Mouse (Mus musculus): Measurements from ENCODE around the gene Olfr1132. TPM values are rescaled to one million over a fixed set of nuclear protein-coding genes. Genes with fewer than 3 reads are reported as not detected.
"Not testable (repeated sequence)": the region's sequence is repeated elsewhere in the genome, so short reads cannot be mapped to it uniquely, and the experiment has no call there.

Olfr1132 gene
- polyA plus RNA-seq (2015; fragmentation: Nextera tagmentation; extraction: Ambion mirVana): not detected in 2 replicates

DNA sequence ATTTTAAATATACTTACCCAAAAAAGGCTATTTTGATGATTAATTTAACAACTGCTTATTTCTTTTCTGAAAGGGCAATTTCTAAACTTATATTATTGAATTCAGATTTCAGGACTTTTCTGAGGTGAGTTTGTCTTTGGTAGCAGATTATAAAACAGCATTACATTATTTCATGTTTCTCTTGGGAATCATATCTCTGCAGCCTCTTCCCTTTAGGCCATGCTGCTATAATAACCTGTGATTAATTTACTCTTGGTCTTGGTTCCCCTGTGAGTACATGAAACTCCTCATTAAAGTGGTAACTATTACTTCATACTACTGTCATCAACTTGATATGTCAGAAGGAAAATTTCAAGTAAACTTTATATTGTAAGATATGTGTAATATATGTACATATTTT lies at the start of gene Olfr1132:
Gene Olfr1132 (minus strand): TSS at position 101 of the 400 bp plus-strand sequence.
- Histone ChIP-seq H3K27me3 (replicated peaks; ENCODE audit: insufficient read depth, low read length) (no peaks in the 10 kb centered on the region), H3K9me3 (ENCODE audit: low read length) (no peaks in the 10 kb centered on the region), H3K27ac (ENCODE audit: low read length) (no peak within 1 kb of the TSS), H3K4me3 (ENCODE audit: low read depth, low read length) (no peak within 1 kb of the TSS), H3K9ac (replicated peaks; ENCODE audit: low read depth) (no peak within 1 kb of the TSS), H3K36me3 (ENCODE audit: insufficient read depth, low read length) (no peaks in the 10 kb centered on the region), H3K4me1 (ENCODE audit: insufficient read depth, low read depth, low read length) (no peaks in the 10 kb centered on the region), H3K4me2 (replicated peaks; ENCODE audit: low read depth, low read length) (no peak within 1 kb of the TSS)
- ATAC-seq: no peak
- no peak for DNase-seq (ENCODE audit: low spot score)
- no peak for TF ChIP-seq EP300 (IDR thresholded peaks at IDR 0.05)
- TF ChIP-seq CTCF (IDR thresholded peaks at IDR 0.05): no peak

- no peak within 1 kb of the TSS for H3K4me2 ChIP-seq (replicated peaks; ENCODE audit: low read depth, low read length)
- no peaks in the 10 kb centered on the region for H3K27me3 ChIP-seq (replicated peaks; ENCODE audit: insufficient read depth, low read length)
Observed at GRCm38 (mm10) chr2:87673564-87673963, 36.2 kb upstream of the Olfr1132 start, which contains the start of gene Olfr1135. Gene Olfr1135 (minus strand): TSS chr2:87673664.

GRCm38 (mm10) chr2:87658360-87658759 lies 21.0 kb upstream of the Olfr1132 start, which contains the start of gene Olfr1134:
Gene Olfr1134 (minus strand): TSS chr2:87658460.
- Histone ChIP-seq H3K36me3 (ENCODE audit: insufficient read depth, low read length) (no peaks in the 10 kb centered on the region), H3K27ac (ENCODE audit: low read length) (no peak within 1 kb of the TSS), H3K9ac (replicated peaks; ENCODE audit: low read depth) (no peak within 1 kb of the TSS), H3K4me1 (ENCODE audit: insufficient read depth, low read depth, low read length) (no peaks in the 10 kb centered on the region), H3K9me3 (ENCODE audit: low read length) (no peaks in the 10 kb centered on the region), H3K27me3 (replicated peaks; ENCODE audit: insufficient read depth, low read length) (no peaks in the 10 kb centered on the region), H3K4me2 (replicated peaks; ENCODE audit: low read depth, low read length) (no peak within 1 kb of the TSS), H3K4me3 (ENCODE audit: low read depth, low read length) (no peak within 1 kb of the TSS)
- 76% methylated on average over 2 of the region's 2 CpGs for WGBS
- no peak for TF ChIP-seq CTCF (IDR thresholded peaks at IDR 0.05)
- no peak for TF ChIP-seq EP300 (IDR thresholded peaks at IDR 0.05)
- no peak for ATAC-seq
- DNase-seq (ENCODE audit: low spot score): no peak

More at GRCm38 (mm10) chr2:87673564-87673963, 36.2 kb upstream of the Olfr1132 start, which contains the start of gene Olfr1135:
- no peak for DNase-seq (ENCODE audit: low spot score)
- H3K27ac ChIP-seq (ENCODE audit: low read length): no peak within 1 kb of the TSS
- no peaks in the 10 kb centered on the region for H3K36me3 ChIP-seq (ENCODE audit: insufficient read depth, low read length)
- no peak within 1 kb of the TSS for H3K4me3 ChIP-seq (ENCODE audit: low read depth, low read length)
- no peaks in the 10 kb centered on the region for H3K4me1 ChIP-seq (ENCODE audit: insufficient read depth, low read depth, low read length)
- ATAC-seq: no peak
- 6% methylated on average over 1 of the region's 1 CpGs for WGBS
- no peaks in the 10 kb centered on the region for H3K9me3 ChIP-seq (ENCODE audit: low read length)
- TF ChIP-seq EP300 (IDR thresholded peaks at IDR 0.05) (no peak), CTCF (IDR thresholded peaks at IDR 0.05) (no peak)
- H3K9ac ChIP-seq (replicated peaks; ENCODE audit: low read depth): no peak within 1 kb of the TSS

DNA sequence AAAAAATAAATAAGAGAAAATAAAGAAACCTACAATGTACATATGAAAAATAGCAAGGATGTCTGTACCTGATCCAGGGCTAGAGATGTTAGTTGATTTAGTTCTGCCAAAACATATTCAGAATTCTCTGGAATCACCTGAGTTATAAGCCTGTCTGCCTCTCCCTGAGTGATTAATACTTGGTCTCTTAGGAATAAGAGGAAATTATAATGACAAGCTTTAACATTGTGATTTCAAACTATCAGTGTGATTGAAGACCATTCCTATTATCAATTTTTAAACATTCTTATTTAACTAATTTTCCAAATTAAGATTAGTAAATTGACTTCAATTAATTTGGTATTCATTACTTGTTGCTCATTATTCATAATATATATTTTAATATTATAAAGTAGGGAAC lies 9.9 kb upstream of the Olfr1132 start, which contains the start of gene Olfr1133:
Gene Olfr1133 (minus strand): TSS at position 101 of the 400 bp plus-strand sequence.
- H3K27me3 ChIP-seq (replicated peaks; ENCODE audit: insufficient read depth, low read length): no peaks in the 10 kb centered on the region
- no peak for DNase-seq (ENCODE audit: low spot score)
- no peaks in the 10 kb centered on the region for H3K9me3 ChIP-seq (ENCODE audit: low read length)
- TF ChIP-seq EP300 (IDR thresholded peaks at IDR 0.05) (no peak), CTCF (IDR thresholded peaks at IDR 0.05) (no peak)
- no peak for ATAC-seq
- H3K36me3 ChIP-seq (ENCODE audit: insufficient read depth, low read length): no peaks in the 10 kb centered on the region
- no peak within 1 kb of the TSS for H3K4me2 ChIP-seq (replicated peaks; ENCODE audit: low read depth, low read length)
- H3K4me1 ChIP-seq (ENCODE audit: insufficient read depth, low read depth, low read length): no peaks in the 10 kb centered on the region
- no peak within 1 kb of the TSS for H3K4me3 ChIP-seq (ENCODE audit: low read depth, low read length)
- H3K27ac ChIP-seq (ENCODE audit: low read length): no peak within 1 kb of the TSS
- H3K9ac ChIP-seq (replicated peaks; ENCODE audit: low read depth): no peak within 1 kb of the TSS

GRCm38 (mm10) chr2:87642441-87642840 lies 5.1 kb upstream of the Olfr1132 start:
- no peaks in the 10 kb centered on the region for H3K36me3 ChIP-seq (ENCODE audit: insufficient read depth, low read length)
- H3K4me3 ChIP-seq (ENCODE audit: low read depth, low read length): no peak overlapping the region
- DNase-seq (ENCODE audit: low spot score): no peak
- H3K9me3 ChIP-seq (ENCODE audit: low read length): no peaks in the 10 kb centered on the region
- H3K4me2 ChIP-seq (replicated peaks; ENCODE audit: low read depth, low read length): no peak overlapping the region
- no peak for ATAC-seq
- no peaks in the 10 kb centered on the region for H3K4me1 ChIP-seq (ENCODE audit: insufficient read depth, low read depth, low read length)
- TF ChIP-seq EP300 (IDR thresholded peaks at IDR 0.05): no peak
- TF ChIP-seq CTCF (IDR thresholded peaks at IDR 0.05): no peak
- H3K27me3 ChIP-seq (replicated peaks; ENCODE audit: insufficient read depth, low read length): no peaks in the 10 kb centered on the region
- H3K27ac ChIP-seq (ENCODE audit: low read length): no peak overlapping the region
- H3K9ac ChIP-seq (replicated peaks; ENCODE audit: low read depth): no peak overlapping the region

GRCm38 (mm10) chr2:87626804-87627203 lies 10.5 kb downstream of the Olfr1132 start, which contains the start of gene Olfr1131:
Gene Olfr1131 (plus strand): TSS chr2:87627104.
- Histone ChIP-seq H3K27ac (ENCODE audit: low read length) (no peak within 1 kb of the TSS), H3K4me1 (ENCODE audit: insufficient read depth, low read depth, low read length) (no peaks in the 10 kb centered on the region), H3K4me3 (ENCODE audit: low read depth, low read length) (no peak within 1 kb of the TSS), H3K27me3 (replicated peaks; ENCODE audit: insufficient read depth, low read length) (no peaks in the 10 kb centered on the region), H3K9me3 (ENCODE audit: low read length) (no peaks in the 10 kb centered on the region), H3K4me2 (replicated peaks; ENCODE audit: low read depth, low read length) (no peak within 1 kb of the TSS), H3K36me3 (ENCODE audit: insufficient read depth, low read length) (no peaks in the 10 kb centered on the region), H3K9ac (replicated peaks; ENCODE audit: low read depth) (no peak within 1 kb of the TSS)
- TF ChIP-seq CTCF (IDR thresholded peaks at IDR 0.05): no peak
- TF ChIP-seq EP300 (IDR thresholded peaks at IDR 0.05): no peak
- 65% methylated on average over 3 of the region's 3 CpGs for WGBS
- DNase-seq (ENCODE audit: low spot score) (no peak), ATAC-seq (no peak)

GRCm38 (mm10) chr2:87605912-87606311 lies 31.4 kb downstream of the Olfr1132 start, which contains the start of gene Olfr1130:
Gene Olfr1130 (plus strand): TSS chr2:87606212.
- not testable (repeated sequence) for H3K4me3 ChIP-seq (ENCODE audit: low read depth, low read length); H3K4me2 ChIP-seq (replicated peaks; ENCODE audit: low read depth, low read length); ATAC-seq; H3K9ac ChIP-seq (replicated peaks; ENCODE audit: low read depth); H3K4me1 ChIP-seq (ENCODE audit: insufficient read depth, low read depth, low read length); H3K9me3 ChIP-seq (ENCODE audit: low read length); H3K36me3 ChIP-seq (ENCODE audit: insufficient read depth, low read length); H3K27ac ChIP-seq (ENCODE audit: low read length); DNase-seq (ENCODE audit: low spot score); H3K27me3 ChIP-seq (replicated peaks; ENCODE audit: insufficient read depth, low read length)

Other genes starting within 250 kb of the Olfr1132 start
- gene Olfr1123, start 220.9 kb downstream of the Olfr1132 start, polyA plus RNA-seq (2015; fragmentation: Nextera tagmentation; extraction: Ambion mirVana): not detected in 2 replicates
- not detected in 2 replicates for gene Olfr1124, start 207.3 kb downstream of the Olfr1132 start, polyA plus RNA-seq (2015; fragmentation: Nextera tagmentation; extraction: Ambion mirVana)
- gene Olfr1126, start 183.6 kb downstream of the Olfr1132 start, polyA plus RNA-seq (2015; fragmentation: Nextera tagmentation; extraction: Ambion mirVana): not detected in 2 replicates
- gene Pramel7, start 140.4 kb downstream of the Olfr1132 start, polyA plus RNA-seq (2015; fragmentation: Nextera tagmentation; extraction: Ambion mirVana): not detected in 2 replicates
- gene Pramel6, start 131.0 kb downstream of the Olfr1132 start, polyA plus RNA-seq (2015; fragmentation: Nextera tagmentation; extraction: Ambion mirVana): not detected in 2 replicates
- not detected in 2 replicates for gene Olfr153, start 105.7 kb downstream of the Olfr1132 start, polyA plus RNA-seq (2015; fragmentation: Nextera tagmentation; extraction: Ambion mirVana)
- gene Olfr1128, start 92.0 kb downstream of the Olfr1132 start, polyA plus RNA-seq (2015; fragmentation: Nextera tagmentation; extraction: Ambion mirVana): not detected in 2 replicates
- not detected in 2 replicates for gene Olfr1129, start 63.6 kb downstream of the Olfr1132 start, polyA plus RNA-seq (2015; fragmentation: Nextera tagmentation; extraction: Ambion mirVana)
- not detected in 2 replicates for gene Olfr1130, start 31.3 kb downstream of the Olfr1132 start, polyA plus RNA-seq (2015; fragmentation: Nextera tagmentation; extraction: Ambion mirVana)
- not detected in 2 replicates for gene Olfr1131, start 10.4 kb downstream of the Olfr1132 start, polyA plus RNA-seq (2015; fragmentation: Nextera tagmentation; extraction: Ambion mirVana)
- gene Olfr1133, start 9.8 kb upstream of the Olfr1132 start, polyA plus RNA-seq (2015; fragmentation: Nextera tagmentation; extraction: Ambion mirVana): not detected in 2 replicates
- gene Olfr1134, start 20.9 kb upstream of the Olfr1132 start, polyA plus RNA-seq (2015; fragmentation: Nextera tagmentation; extraction: Ambion mirVana): not detected in 2 replicates
- not detected in 2 replicates for gene Olfr1135, start 36.1 kb upstream of the Olfr1132 start, polyA plus RNA-seq (2015; fragmentation: Nextera tagmentation; extraction: Ambion mirVana)
- gene Olfr1136, start 56.4 kb upstream of the Olfr1132 start, polyA plus RNA-seq (2015; fragmentation: Nextera tagmentation; extraction: Ambion mirVana): not detected in 2 replicates
- not detected in 2 replicates for gene Olfr1137, start 75.6 kb upstream of the Olfr1132 start, polyA plus RNA-seq (2015; fragmentation: Nextera tagmentation; extraction: Ambion mirVana)
- not detected in 2 replicates for gene Olfr1138, start 102.4 kb upstream of the Olfr1132 start, polyA plus RNA-seq (2015; fragmentation: Nextera tagmentation; extraction: Ambion mirVana)
- gene Olfr1140, start 106.2 kb upstream of the Olfr1132 start, polyA plus RNA-seq (2015; fragmentation: Nextera tagmentation; extraction: Ambion mirVana): not detected in 2 replicates
- not detected in 2 replicates for gene Olfr1141, start 116.5 kb upstream of the Olfr1132 start, polyA plus RNA-seq (2015; fragmentation: Nextera tagmentation; extraction: Ambion mirVana)
- gene Olfr152, start 141.9 kb upstream of the Olfr1132 start, polyA plus RNA-seq (2015; fragmentation: Nextera tagmentation; extraction: Ambion mirVana): not detected in 2 replicates
- gene Olfr1143, start 163.1 kb upstream of the Olfr1132 start, polyA plus RNA-seq (2015; fragmentation: Nextera tagmentation; extraction: Ambion mirVana): not detected in 2 replicates
- not detected in 2 replicates for gene Olfr1145, start 172.3 kb upstream of the Olfr1132 start, polyA plus RNA-seq (2015; fragmentation: Nextera tagmentation; extraction: Ambion mirVana)
- gene Olfr1148, start 193.0 kb upstream of the Olfr1132 start, polyA plus RNA-seq (2015; fragmentation: Nextera tagmentation; extraction: Ambion mirVana): not detected in 2 replicates
- not detected in 2 replicates for gene Olfr1150-ps1, start 206.5 kb upstream of the Olfr1132 start, polyA plus RNA-seq (2015; fragmentation: Nextera tagmentation; extraction: Ambion mirVana)
- gene Olfr1151, start 218.3 kb upstream of the Olfr1132 start, polyA plus RNA-seq (2015; fragmentation: Nextera tagmentation; extraction: Ambion mirVana): not detected in 2 replicates
- not detected in 2 replicates for gene Olfr1152, start 229.0 kb upstream of the Olfr1132 start, polyA plus RNA-seq (2015; fragmentation: Nextera tagmentation; extraction: Ambion mirVana)

Data from lung, postnatal 0 days (tissue).